9 mouse cellular contexts compared by ENCODE assay signal in the genomic region with DNA sequence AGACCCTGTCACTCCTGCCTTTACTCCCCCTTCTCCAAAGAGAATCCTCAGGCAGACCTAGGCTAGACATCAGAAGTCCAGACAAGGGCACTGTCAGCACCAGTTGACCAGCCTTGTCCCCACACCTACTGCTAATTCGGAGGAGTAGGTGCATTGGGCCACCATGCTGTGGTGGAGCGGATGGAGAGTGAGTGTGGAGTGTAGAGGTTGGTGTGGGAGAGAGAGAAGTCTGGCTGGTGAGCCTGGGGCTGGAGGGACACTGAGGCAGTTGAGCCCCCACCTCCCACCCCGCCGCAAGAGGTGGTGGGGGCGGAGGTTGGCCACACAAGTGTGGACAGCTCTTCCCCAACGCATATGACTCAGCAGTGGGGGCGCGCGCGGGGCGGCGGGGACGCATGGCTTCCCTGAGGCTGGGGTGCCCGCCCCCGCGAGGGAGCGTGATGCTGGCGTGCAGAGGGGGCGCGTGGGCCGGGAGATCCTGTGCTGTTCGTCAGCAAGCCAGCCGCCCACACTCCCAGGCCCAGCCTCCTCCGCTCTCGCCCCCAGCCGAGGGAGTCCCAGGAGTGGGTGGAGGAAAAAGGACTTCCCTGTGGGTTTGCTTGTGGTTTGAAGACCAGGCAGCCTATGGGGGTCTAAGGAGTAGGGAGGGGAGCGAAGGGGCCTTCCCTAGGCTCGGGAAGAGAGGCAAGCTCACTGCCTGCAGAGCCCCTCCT. TPM values are rescaled to one million over a fixed set of nuclear protein-coding genes. Genes with fewer than 3 reads are reported as not detected.
DNase-seq lines count a peak whose midpoint lies in the region; ATAC-seq and TF ChIP-seq lines count a peak whose summit lies in the region.
"Had no signal": no experiment of that assay in that cellular context is flagged by ENCODE, and none has a peak within 500 bp of the region (broad histone marks: within the 10 kb centered on the region; RNA-seq: fewer than 3 reads in every experiment).

No protein-coding gene starts in this region.

- H3K27ac ChIP-seq in heart, embryonic 10.5 days, result no peak overlapping the region
- H3K27ac ChIP-seq in limb, embryonic 11.5 days (replicated peaks; ENCODE audit: low read depth, low read length), result no peak overlapping the region
- no peak overlapping the region for H3K27ac ChIP-seq in stomach, embryonic 15.5 days
- no peak overlapping the region for H3K27ac ChIP-seq in thymus, adult 2 months (ENCODE audit: control insufficient read depth, insufficient read depth, low read length)

- WGBS in heart, embryonic 10.5 days, result 3% methylated on average over 18 of the region's 28 CpGs
- 3% methylated on average over 28 of the region's 28 CpGs for WGBS in limb, embryonic 11.5 days
- WGBS in stomach, embryonic 15.5 days, result 5% methylated on average over 27 of the region's 28 CpGs
- 5% methylated on average over 28 of the region's 28 CpGs for WGBS in thymus, adult 2 months

- peak overlapping the region; percentile 15; the same call in 1 of the 2 replicates for H3K4me2 ChIP-seq in limb, embryonic 11.5 days (ENCODE audit: low read depth, severe bottlenecking)
- peak overlapping the region; percentile 37 for H3K4me2 ChIP-seq in stomach, embryonic 15.5 days

- peak overlapping the region; percentile 43 for H3K4me3 ChIP-seq in heart, embryonic 10.5 days
- peak overlapping the region; percentile 18 for H3K4me3 ChIP-seq in megakaryocyte, embryonic 14.5 days (replicated peaks)
- H3K4me3 ChIP-seq in limb, embryonic 11.5 days (ENCODE audit: low read depth, low read length), result no peak overlapping the region
- H3K4me3 ChIP-seq in stomach, embryonic 15.5 days (replicated peaks), result no peak overlapping the region
- no peak overlapping the region for H3K4me3 ChIP-seq in thymus, adult 2 months (ENCODE audit: control insufficient read depth, insufficient read depth, low read length)

- DNase-seq in heart, embryonic 10.5 days (ENCODE audit: low spot score), result no peak
- no peak for DNase-seq in heart, adult 18-20 months
- no peak for DNase-seq in limb, embryonic 11.5 days (ENCODE audit: low spot score)
- DNase-seq in cerebellum, adult 9-11 months, result no peak
- no peak for DNase-seq in thymus, adult 2 months

- no peak for TF ChIP-seq CTCF in thymus, adult 2 months (IDR thresholded peaks at IDR 0.05; ENCODE audit: borderline replicate concordance, control insufficient read depth, extremely low read depth, insufficient read depth, low read length, poor library complexity)

- no peak for ATAC-seq in megakaryocyte, adult 5-6 weeks (ENCODE audit: poor library complexity, severe bottlenecking)
- ATAC-seq in limb, embryonic 11.5 days (ENCODE audit: insufficient number of reproducible peaks, low FRiP score, low TSS enrichment, low read depth), result no peak
- no peak for ATAC-seq in stomach, embryonic 15.5 days (ENCODE audit: insufficient read depth, low FRiP score, low read depth)
- ATAC-seq: activated CD4-positive, CD25-positive, alpha-beta regulatory T cell, adult 4 months had no signal

- H3K36me3 ChIP-seq in heart, embryonic 10.5 days, result no peaks in the 10 kb centered on the region
- no peaks in the 10 kb centered on the region for H3K36me3 ChIP-seq in megakaryocyte, embryonic 14.5 days (replicated peaks; ENCODE audit: low read length)
- H3K36me3 ChIP-seq in limb, embryonic 11.5 days (ENCODE audit: control insufficient read depth, insufficient read depth, low read length), result no peaks in the 10 kb centered on the region
- H3K36me3 ChIP-seq in stomach, embryonic 15.5 days, result no peaks in the 10 kb centered on the region
- no peaks in the 10 kb centered on the region for H3K36me3 ChIP-seq in thymus, adult 2 months (ENCODE audit: control insufficient read depth, insufficient read depth, low read length)

- no peaks in the 10 kb centered on the region for H3K9me3 ChIP-seq in heart, embryonic 10.5 days
- H3K9me3 ChIP-seq in megakaryocyte, embryonic 14.5 days, result no peaks in the 10 kb centered on the region
- H3K9me3 ChIP-seq in limb, embryonic 11.5 days (ENCODE audit: control insufficient read depth, low read length), result no peaks in the 10 kb centered on the region
- no peaks in the 10 kb centered on the region for H3K9me3 ChIP-seq in stomach, embryonic 15.5 days

- peaks cover 56% of the 10 kb centered on the region for H3K27me3 ChIP-seq in heart, embryonic 10.5 days (ENCODE audit: insufficient read depth, poor library complexity, severe bottlenecking)
- H3K27me3 ChIP-seq in megakaryocyte, embryonic 14.5 days (replicated peaks), result peaks cover 25% of the 10 kb centered on the region
- H3K27me3 ChIP-seq in limb, embryonic 11.5 days (ENCODE audit: control insufficient read depth, insufficient read depth, low read length), result peaks cover 3% of the 10 kb centered on the region; the same call in 1 of the 2 replicates
- peaks cover 4% of the 10 kb centered on the region; the same call in 1 of the 2 replicates for H3K27me3 ChIP-seq in stomach, embryonic 15.5 days (replicated peaks)
- H3K27me3 ChIP-seq in thymus, adult 2 months (ENCODE audit: control insufficient read depth, insufficient read depth, low read length), result no peaks in the 10 kb centered on the region

- no peak for TF ChIP-seq POLR2A in thymus, adult 2 months (IDR thresholded peaks at IDR 0.05; ENCODE audit: control insufficient read depth, extremely low read depth, insufficient read depth, low read length, poor library complexity)

- no peak overlapping the region for H3K9ac ChIP-seq in limb, embryonic 11.5 days (ENCODE audit: low read length)
- no peak overlapping the region for H3K9ac ChIP-seq in stomach, embryonic 15.5 days

- H3K4me1 ChIP-seq in heart, embryonic 10.5 days, result peaks cover 8% of the 10 kb centered on the region
- H3K4me1 ChIP-seq in megakaryocyte, embryonic 14.5 days, result peaks cover 8% of the 10 kb centered on the region
- 0 out of 2 replicates have a peak, but pooled peaks cover 2% of the 10 kb centered on the region for H3K4me1 ChIP-seq in limb, embryonic 11.5 days (ENCODE audit: control insufficient read depth, insufficient read depth, low read length)
- no peaks in the 10 kb centered on the region for H3K4me1 ChIP-seq in stomach, embryonic 15.5 days
- H3K4me1 ChIP-seq in thymus, adult 2 months (replicated peaks; ENCODE audit: control insufficient read depth, insufficient read depth, low read length), result no peaks in the 10 kb centered on the region

RNA-seq across cellular contexts. Expression of a gene that starts 10.7 kb away (rescaled TPM):
- 0.03 TPM in 1 of 2 replicates, not detected in the other for polyA plus RNA-seq in heart, embryonic 10.5 days (2016; fragmentation: Nextera tagmentation; extraction: Ambion mirVana)
- total RNA-seq in heart, adult 18-20 months (2021), result under 1 TPM; 0.41 to 0.62 TPM
- polyA plus RNA-seq in megakaryocyte, embryonic 14.5 days (2012; ENCODE audit: insufficient read depth, low replicate concordance), result not detected in 2 replicates
- total RNA-seq in megakaryocyte, adult 5-6 weeks (2015), result not detected in 2 replicates
- not detected in 2 replicates for total RNA-seq in megakaryocyte, adult 5-6 weeks (2017)
- 0.07 TPM in 1 of 2 replicates, not detected in the other for polyA plus RNA-seq in limb, embryonic 11.5 days (2014; fragmentation: Nextera tagmentation; extraction: Ambion mirVana)
- 0.18 and 0.30 TPM in 2 replicates for polyA plus RNA-seq in stomach, embryonic 15.5 days (2015; fragmentation: Nextera tagmentation; extraction: Ambion mirVana)
- polyA plus RNA-seq in thymus, adult 2 months (2012; rRNA removed), result 0.09 and 0.19 TPM in 2 replicates
- polyA plus RNA-seq: activated CD4-positive, CD25-positive, alpha-beta regulatory T cell, adult 4 months had no signal

Comparison
In these comparisons a context has a peak if more than half of its experiments do, and no peak if none do; other contexts are left out.
1. H3K4me3 ChIP-seq: peak in heart, embryonic 10.5 days (single experiment) and megakaryocyte, embryonic 14.5 days (single experiment); none in limb, embryonic 11.5 days (single experiment), stomach, embryonic 15.5 days (single experiment) and thymus, adult 2 months (single experiment).